ENCODE assay signal across 33 mouse cellular contexts in the genomic region with DNA sequence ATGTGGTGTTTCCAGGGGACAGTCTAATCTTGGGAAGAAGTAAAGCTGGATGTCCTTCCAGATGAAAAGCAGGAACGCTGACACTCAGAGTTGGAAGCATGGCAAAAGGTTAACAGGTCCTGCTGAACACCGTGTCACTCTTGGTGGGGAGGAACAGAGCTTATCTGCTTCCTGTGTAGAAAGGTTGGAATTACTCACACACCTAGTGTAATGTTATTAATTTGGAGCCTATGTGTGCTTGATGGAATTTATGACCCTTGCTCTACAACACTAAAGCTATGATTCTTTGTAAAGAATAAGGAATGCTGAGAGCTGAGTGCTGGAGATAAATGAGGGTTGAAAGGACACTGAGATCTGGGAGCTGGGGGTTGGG. TPM values are rescaled to one million over a fixed set of nuclear protein-coding genes. Genes with fewer than 3 reads are reported as not detected.
DNase-seq lines count a peak whose midpoint lies in the region; ATAC-seq and TF ChIP-seq lines count a peak whose summit lies in the region.
"Had no signal": no experiment of that assay in that cellular context is flagged by ENCODE, and none has a peak within 500 bp of the region (broad histone marks: within the 10 kb centered on the region; RNA-seq: fewer than 3 reads in every experiment).

No protein-coding gene starts in this region.

- no peak for TF ChIP-seq EP300 in heart, adult 2 months (IDR thresholded peaks at IDR 0.05; ENCODE audit: insufficient read depth, low read depth, low read length)
- no peak for TF ChIP-seq EP300 in stomach, postnatal 0 days (optimal IDR thresholded peaks at IDR 0.05)

- no peak for TF ChIP-seq POLR2A in heart, adult 2 months (IDR thresholded peaks at IDR 0.05; ENCODE audit: insufficient read depth, low read depth, low read length)
- TF ChIP-seq POLR2A in liver, adult 2 months (IDR thresholded peaks at IDR 0.05; ENCODE audit: extremely low read depth, insufficient read depth, low read length), result no peak

- H3K9me3 ChIP-seq in stomach, postnatal 0 days (ENCODE audit: control insufficient read depth, low read length), result no peaks in the 10 kb centered on the region
- no peaks in the 10 kb centered on the region for H3K9me3 ChIP-seq in midbrain, embryonic 14.5 days (ENCODE audit: control insufficient read depth, low read length)
- H3K9me3 ChIP-seq: embryonic facial prominence, embryonic 13.5 days; forebrain, embryonic 12.5 days; limb, embryonic 10.5 days had no signal

- H3K27ac ChIP-seq in heart, adult 2 months, result peak overlapping the region; percentile 28; the same call in 1 of the 2 replicates
- no peak overlapping the region; the same call in 1 of the 2 replicates for H3K27ac ChIP-seq in liver, adult 2 months (replicated peaks; ENCODE audit: insufficient read depth, low read depth, low read length)
- H3K27ac ChIP-seq in stomach, postnatal 0 days (replicated peaks), result no peak overlapping the region
- H3K27ac ChIP-seq in midbrain, embryonic 14.5 days (replicated peaks; ENCODE audit: low read depth, low read length), result no peak overlapping the region
- H3K27ac ChIP-seq: embryonic facial prominence, embryonic 13.5 days; forebrain, embryonic 12.5 days; gastrocnemius, adult 2 months; hindbrain, embryonic 14.5 days had no signal

- no peak for DNase-seq in heart, adult 2 months
- DNase-seq in heart, postnatal 14 days, result no peak
- peak; percentile 31 for DNase-seq in liver, adult 2 months (ENCODE audit: extremely low read depth, low read depth, low spot score)
- DNase-seq in liver, result no peak
- DNase-seq in stomach, postnatal 0 days (ENCODE audit: low spot score), result no peak
- no peak for DNase-seq in midbrain, embryonic 14.5 days
- no peak for DNase-seq in thymus, postnatal 10 days (ENCODE audit: low spot score in 2 of 2)
- DNase-seq: adrenal gland, postnatal 10 days; cerebellum, adult 2 months; cerebellum, postnatal 25 days; gastrocnemius, adult 2 months; heart, postnatal 4 days; kidney, adult 2 months; kidney, postnatal 4 days; lung, adult 2 months; lung, postnatal 14 days; thymus, postnatal 25 days had no signal

- H3K9ac ChIP-seq in heart, adult 2 months (ENCODE audit: low read depth, low read length), result no peak overlapping the region
- H3K9ac ChIP-seq in liver, adult 2 months (ENCODE audit: low read depth, low read length), result no peak overlapping the region
- H3K9ac ChIP-seq in stomach, postnatal 0 days (ENCODE audit: low read length), result no peak overlapping the region
- H3K9ac ChIP-seq in midbrain, embryonic 14.5 days (replicated peaks; ENCODE audit: low read length), result no peak overlapping the region
- H3K9ac ChIP-seq: embryonic facial prominence, embryonic 13.5 days; forebrain, embryonic 12.5 days; hindbrain, embryonic 14.5 days had no signal

- no peak overlapping the region for H3K4me3 ChIP-seq in heart, adult 2 months
- H3K4me3 ChIP-seq in liver, adult 2 months (ENCODE audit: insufficient read depth, low read depth, low read length), result no peak overlapping the region
- no peak overlapping the region for H3K4me3 ChIP-seq in stomach, postnatal 0 days (ENCODE audit: low read depth, low read length)
- H3K4me3 ChIP-seq in midbrain, embryonic 14.5 days (replicated peaks; ENCODE audit: low read depth, low read length), result no peak overlapping the region
- H3K4me3 ChIP-seq: embryonic facial prominence, embryonic 13.5 days; erythroblast, embryonic 14.5 days; forebrain, embryonic 12.5 days; gastrocnemius, adult 2 months; limb, embryonic 10.5 days had no signal

- peaks cover 6% of the 10 kb centered on the region; the same call in 1 of the 2 replicates for H3K36me3 ChIP-seq in heart, adult 2 months (ENCODE audit: control insufficient read depth, insufficient read depth, low read length)
- H3K36me3 ChIP-seq in liver, adult 2 months (ENCODE audit: control insufficient read depth, insufficient read depth, low read length), result no peaks in the 10 kb centered on the region
- H3K36me3 ChIP-seq in stomach, postnatal 0 days (ENCODE audit: control insufficient read depth, insufficient read depth, low read length), result no peaks in the 10 kb centered on the region
- H3K36me3 ChIP-seq in midbrain, embryonic 14.5 days (ENCODE audit: control insufficient read depth, insufficient read depth, low read length), result no peaks in the 10 kb centered on the region
- H3K36me3 ChIP-seq: embryonic facial prominence, embryonic 13.5 days; forebrain, embryonic 12.5 days; limb, embryonic 10.5 days had no signal

- WGBS in heart, adult 2 months, result 19% methylated on average over 2 of the region's 2 CpGs
- 15% methylated on average over 2 of the region's 2 CpGs for WGBS in liver, adult 2 months
- WGBS in stomach, postnatal 0 days, result 41% methylated on average over 2 of the region's 2 CpGs
- WGBS in midbrain, embryonic 14.5 days, result 83% methylated on average over 2 of the region's 2 CpGs

- no peaks in the 10 kb centered on the region for H3K79me2 ChIP-seq in heart, adult 2 months (replicated peaks; ENCODE audit: control insufficient read depth, insufficient read depth, low read length)
- H3K79me2 ChIP-seq in liver, adult 2 months (ENCODE audit: control insufficient read depth, insufficient read depth, low read length), result no peaks in the 10 kb centered on the region

- H3K27me3 ChIP-seq in heart, adult 2 months (ENCODE audit: control insufficient read depth, insufficient read depth, low read length), result no peaks in the 10 kb centered on the region
- H3K27me3 ChIP-seq in liver, adult 2 months (ENCODE audit: control insufficient read depth, insufficient read depth, low read length), result no peaks in the 10 kb centered on the region
- no peaks in the 10 kb centered on the region for H3K27me3 ChIP-seq in stomach, postnatal 0 days (ENCODE audit: control insufficient read depth, insufficient read depth, low read length)
- no peaks in the 10 kb centered on the region for H3K27me3 ChIP-seq in midbrain, embryonic 14.5 days (ENCODE audit: control insufficient read depth, insufficient read depth, low read length)
- H3K27me3 ChIP-seq: embryonic facial prominence, embryonic 13.5 days; forebrain, embryonic 12.5 days had no signal

- H3K4me1 ChIP-seq in heart, adult 2 months (ENCODE audit: control insufficient read depth, insufficient read depth, low read length), result peaks cover 1% of the 10 kb centered on the region; the same call in 1 of the 2 replicates
- peaks cover 5% of the 10 kb centered on the region; the same call in 1 of the 2 replicates for H3K4me1 ChIP-seq in liver, adult 2 months (ENCODE audit: control insufficient read depth, insufficient read depth, low read length)
- H3K4me1 ChIP-seq in stomach, postnatal 0 days (replicated peaks; ENCODE audit: control insufficient read depth, insufficient read depth), result no peaks in the 10 kb centered on the region
- no peaks in the 10 kb centered on the region for H3K4me1 ChIP-seq in midbrain, embryonic 14.5 days (ENCODE audit: control insufficient read depth, insufficient read depth, low read length)
- H3K4me1 ChIP-seq: embryonic facial prominence, embryonic 13.5 days; forebrain, embryonic 12.5 days had no signal

- no peak overlapping the region for H3K4me2 ChIP-seq in stomach, postnatal 0 days (replicated peaks; ENCODE audit: low read depth)
- no peak overlapping the region for H3K4me2 ChIP-seq in midbrain, embryonic 14.5 days (ENCODE audit: low read length)
- H3K4me2 ChIP-seq: embryonic facial prominence, embryonic 13.5 days; forebrain, embryonic 12.5 days; hindbrain, embryonic 14.5 days; liver, embryonic 11.5 days; midbrain, embryonic 11.5 days had no signal

- peak; percentile 47 for ATAC-seq in inflammation-experienced regulatory T-cells, adult 6 months
- ATAC-seq in stomach, postnatal 0 days (ENCODE audit: low FRiP score, low TSS enrichment), result peak; percentile 90
- ATAC-seq in midbrain, embryonic 14.5 days (ENCODE audit: low FRiP score, low TSS enrichment), result no peak

- no peak for TF ChIP-seq CTCF in heart, adult 2 months (IDR thresholded peaks at IDR 0.05)
- TF ChIP-seq CTCF in liver, adult 2 months (IDR thresholded peaks at IDR 0.05; ENCODE audit: low read depth, low read length), result no peak
- TF ChIP-seq CTCF in stomach, postnatal 0 days (IDR thresholded peaks at IDR 0.05; ENCODE audit: low read depth), result no peak

- intact Hi-C loops in heart, adult 2 months (cut with DNase I), result loop anchor here (2.0 kb wide), 1 partner anchor 21 kb away; no protein-coding TSS in a partner anchor
- intact Hi-C loops in heart, postnatal 14 days (cut with DNase I), result loop anchor here (5.0 kb wide), 1 partner anchor 47 kb away; a partner anchor contains a TSS

RNA-seq across cellular contexts. Expression of a gene that starts 19.7 kb away (rescaled TPM):
- 10 to 100 TPM; 11.0 to 14.0 TPM for total RNA-seq in heart, adult 2 months (2021)
- 6.1 and 9.9 TPM in 2 replicates for polyA plus RNA-seq in heart, adult 2 months (2012; rRNA removed)
- 10 to 100 TPM; 11.7 to 11.8 TPM for total RNA-seq in heart, postnatal 14 days (2021)
- 13.5 and 18.3 TPM in 2 replicates for total RNA-seq in liver, adult 2 months (2014; rRNA removed)
- polyA plus RNA-seq in liver, adult 2 months (2012; rRNA removed), result 7.1 and 9.9 TPM in 2 replicates
- polyA plus RNA-seq in inflammation-experienced regulatory T-cells, adult 6 months (2017; shearing (Covaris generic)), result 100 to 1,000 TPM in 2 of 3 experiments, 10 to 100 TPM in 1; 87.2 to 159 (median 107) TPM
- 37.2 and 41.0 TPM in 2 replicates for polyA plus RNA-seq in stomach, postnatal 0 days (2015; fragmentation: Nextera tagmentation; extraction: Ambion mirVana)
- polyA plus RNA-seq in midbrain, embryonic 14.5 days (2014; fragmentation: Nextera tagmentation; extraction: Ambion mirVana), result 7.8 and 10.0 TPM in 2 replicates

RNA-seq across cellular contexts. Expression of a gene that starts 37.1 kb away (rescaled TPM):
- not detected for total RNA-seq in heart, adult 2 months (2021)
- not detected in 2 replicates for polyA plus RNA-seq in heart, adult 2 months (2012; rRNA removed)
- total RNA-seq in heart, postnatal 14 days (2021), result not detected
- total RNA-seq in liver, adult 2 months (2014; rRNA removed), result not detected in 2 replicates
- polyA plus RNA-seq in liver, adult 2 months (2012; rRNA removed), result not detected in 2 replicates
- not detected for polyA plus RNA-seq in inflammation-experienced regulatory T-cells, adult 6 months (2017; shearing (Covaris generic))
- polyA plus RNA-seq in stomach, postnatal 0 days (2015; fragmentation: Nextera tagmentation; extraction: Ambion mirVana), result 0.08 TPM in 1 of 2 replicates, not detected in the other
- polyA plus RNA-seq in midbrain, embryonic 14.5 days (2014; fragmentation: Nextera tagmentation; extraction: Ambion mirVana), result 0.36 and 0.47 TPM in 2 replicates
- total RNA-seq: adrenal gland, postnatal 10 days; gastrocnemius, adult 2 months; gastrocnemius, postnatal 4 days; heart, postnatal 4 days; left cerebral cortex, adult 18-20 months; megakaryocyte progenitor cell, adult 5-6 weeks; MEL had no signal
- polyA plus RNA-seq: embryonic facial prominence, embryonic 13.5 days; erythroblast, embryonic 14.5 days; forebrain, embryonic 12.5 days; frontal cortex, adult 2 months; heart, embryonic 14.5 days; kidney, adult 2 months; limb, embryonic 10.5 days; liver, embryonic 11.5 days; lung, adult 2 months; midbrain, embryonic 11.5 days; neural tube, embryonic 11.5 days; spleen, adult 2 months had no signal

RNA-seq across cellular contexts. Expression of a gene that starts 45.6 kb away (rescaled TPM):
- total RNA-seq in heart, adult 2 months (2021), result 10 to 100 TPM; 25.1 to 27.1 TPM
- polyA plus RNA-seq in heart, adult 2 months (2012; rRNA removed), result 12.1 and 21.0 TPM in 2 replicates
- 10 to 100 TPM; 25.2 to 26.8 TPM for total RNA-seq in heart, postnatal 14 days (2021)
- total RNA-seq in liver, adult 2 months (2014; rRNA removed), result 27.4 and 51.6 TPM in 2 replicates
- polyA plus RNA-seq in liver, adult 2 months (2012; rRNA removed), result 13.6 and 13.9 TPM in 2 replicates
- polyA plus RNA-seq in inflammation-experienced regulatory T-cells, adult 6 months (2017; shearing (Covaris generic)), result not detected
- polyA plus RNA-seq in stomach, postnatal 0 days (2015; fragmentation: Nextera tagmentation; extraction: Ambion mirVana), result 1.8 and 2.4 TPM in 2 replicates
- polyA plus RNA-seq in midbrain, embryonic 14.5 days (2014; fragmentation: Nextera tagmentation; extraction: Ambion mirVana), result 0.43 TPM in 1 of 2 replicates, not detected in the other
- polyA plus RNA-seq: erythroblast, embryonic 14.5 days; limb, embryonic 10.5 days; neural tube, embryonic 11.5 days had no signal
